8 mouse cellular contexts compared by ENCODE assay signal in genomic region chr2:152925189-152925872, GRCm38 (mm10). TPM values are rescaled to one million over a fixed set of nuclear protein-coding genes. Genes with fewer than 3 reads are reported as not detected.
DNase-seq lines count a peak whose midpoint lies in the region; ATAC-seq and TF ChIP-seq lines count a peak whose summit lies in the region.

No protein-coding gene starts in this region.

- peak; percentile 51 for ATAC-seq in common myeloid progenitor, adult 5-6 weeks (replicated peaks; ENCODE audit: low read depth, poor library complexity, severe bottlenecking)
- ATAC-seq in midbrain, embryonic 11.5 days (ENCODE audit: low FRiP score) = no peak
- ATAC-seq in midbrain, embryonic 14.5 days (ENCODE audit: low FRiP score, low TSS enrichment) = no peak

- H3K4me3 ChIP-seq in C2C12 (ENCODE audit: insufficient read depth, poor library complexity, severe bottlenecking) = peak overlapping the region; percentile 18
- no peak overlapping the region for H3K4me3 ChIP-seq in heart, embryonic 10.5 days
- H3K4me3 ChIP-seq in macrophage (ENCODE audit: inconsistent target) = no peak overlapping the region
- no peak overlapping the region for H3K4me3 ChIP-seq in midbrain, embryonic 11.5 days (ENCODE audit: low read depth, low read length)
- H3K4me3 ChIP-seq in midbrain, embryonic 14.5 days (replicated peaks; ENCODE audit: low read depth, low read length) = no peak overlapping the region

- 38% methylated on average over 11 of the region's 11 CpGs for WGBS in heart, embryonic 10.5 days
- 65% methylated on average over 9 of the region's 11 CpGs for WGBS in macrophage (ENCODE audit: missing documents)
- WGBS in midbrain, embryonic 11.5 days = 69% methylated on average over 11 of the region's 11 CpGs
- WGBS in midbrain, embryonic 14.5 days = 77% methylated on average over 11 of the region's 11 CpGs

- no peak for TF ChIP-seq CTCF in C2C12 (IDR thresholded peaks at IDR 0.05; ENCODE audit: control insufficient read depth, insufficient read depth, insufficient read length)

- H3K4me2 ChIP-seq in midbrain, embryonic 11.5 days = no peak overlapping the region
- H3K4me2 ChIP-seq in midbrain, embryonic 14.5 days (ENCODE audit: low read length) = no peak overlapping the region

- H3K36me3 ChIP-seq in C2C12 (ENCODE audit: control insufficient read depth, insufficient read depth) (no peaks in the 10 kb centered on the region), macrophage (ENCODE audit: inconsistent target) (no peaks in the 10 kb centered on the region)
- no peaks in the 10 kb centered on the region for H3K36me3 ChIP-seq in heart, embryonic 10.5 days
- no peaks in the 10 kb centered on the region for H3K36me3 ChIP-seq in midbrain, embryonic 11.5 days (ENCODE audit: control insufficient read depth, insufficient read depth, low read length)
- H3K36me3 ChIP-seq in midbrain, embryonic 14.5 days (ENCODE audit: control insufficient read depth, insufficient read depth, low read length) = no peaks in the 10 kb centered on the region

- H3K27ac ChIP-seq in heart, embryonic 10.5 days = peak overlapping the region; percentile 75
- peak overlapping the region; percentile 93 for H3K27ac ChIP-seq in macrophage
- H3K27ac ChIP-seq in midbrain, embryonic 11.5 days (ENCODE audit: low read depth, low read length) = no peak overlapping the region
- H3K27ac ChIP-seq in midbrain, embryonic 14.5 days (replicated peaks; ENCODE audit: low read depth, low read length) = no peak overlapping the region

- H3K79me2 ChIP-seq in C2C12 (ENCODE audit: control insufficient read depth, insufficient read depth) (peaks cover 41% of the 10 kb centered on the region), macrophage (ENCODE audit: inconsistent target) (no peaks in the 10 kb centered on the region)

- H3K4me1 ChIP-seq in heart, embryonic 10.5 days = peaks cover 62% of the 10 kb centered on the region
- H3K4me1 ChIP-seq in midbrain, embryonic 11.5 days (ENCODE audit: control insufficient read depth, insufficient read depth, low read length) = peaks cover 4% of the 10 kb centered on the region; the same call in 1 of the 2 replicates
- no peaks in the 10 kb centered on the region for H3K4me1 ChIP-seq in midbrain, embryonic 14.5 days (ENCODE audit: control insufficient read depth, insufficient read depth, low read length)

- no peak overlapping the region for H3K9ac ChIP-seq in midbrain, embryonic 11.5 days (ENCODE audit: low read length)
- H3K9ac ChIP-seq in midbrain, embryonic 14.5 days (replicated peaks; ENCODE audit: low read length) = no peak overlapping the region

- peaks cover 10% of the 10 kb centered on the region for H3K79me3 ChIP-seq in C2C12 (ENCODE audit: low read depth)

- H3K27me3 ChIP-seq in C2C12 (ENCODE audit: control insufficient read depth, insufficient read depth, insufficient read length) = no peaks in the 10 kb centered on the region
- H3K27me3 ChIP-seq in heart, embryonic 10.5 days (ENCODE audit: insufficient read depth, poor library complexity, severe bottlenecking) = peaks cover 36% of the 10 kb centered on the region; the same call in 1 of the 2 replicates
- H3K27me3 ChIP-seq in midbrain, embryonic 11.5 days (ENCODE audit: control insufficient read depth, insufficient read depth, low read length) = no peaks in the 10 kb centered on the region; the same call in 1 of the 2 replicates
- no peaks in the 10 kb centered on the region for H3K27me3 ChIP-seq in midbrain, embryonic 14.5 days (ENCODE audit: control insufficient read depth, insufficient read depth, low read length)

- H3K9me3 ChIP-seq in heart, embryonic 10.5 days = no peaks in the 10 kb centered on the region
- H3K9me3 ChIP-seq in midbrain, embryonic 11.5 days (ENCODE audit: control insufficient read depth, low read length) = no peaks in the 10 kb centered on the region
- no peaks in the 10 kb centered on the region for H3K9me3 ChIP-seq in midbrain, embryonic 14.5 days (ENCODE audit: control insufficient read depth, low read length)

- DNase-seq in heart, embryonic 10.5 days (ENCODE audit: low spot score) = no peak
- DNase-seq in kidney, postnatal 10 days = peak; percentile 90
- no peak for DNase-seq in midbrain, embryonic 11.5 days (ENCODE audit: low spot score, missing footprints)
- no peak for DNase-seq in midbrain, embryonic 14.5 days
- DNase-seq in right cerebral cortex, postnatal 4 days = no peak

- H3ac ChIP-seq in C2C12 (ENCODE audit: control insufficient read depth, insufficient read length, low read depth) = peak overlapping the region; percentile 75

TF ChIP-seq in C2C12, 6 proteins besides CTCF, POLR2A, EP300 and RAD21:
- TF ChIP-seq MAX (IDR thresholded peaks at IDR 0.05) = peak; percentile 68
- TF ChIP-seq MYOD1 (IDR thresholded peaks at IDR 0.05; ENCODE audit: control insufficient read depth, insufficient read length, low read depth) = no peak

RNA-seq across cellular contexts. Expression of gene Foxs1, which starts 7.7 kb away (rescaled TPM):
- polyA plus RNA-seq in C2C12 (2012; fragmentation: generic; extraction: Trizol) = 55.0 TPM
- not detected in 2 replicates for total RNA-seq in common myeloid progenitor, adult 5-6 weeks (2017)
- polyA plus RNA-seq in heart, embryonic 10.5 days (2016; fragmentation: Nextera tagmentation; extraction: Ambion mirVana) = 0.21 and 0.36 TPM in 2 replicates
- not detected for total RNA-seq in macrophage (2018; cell fraction: chromatin; rRNA removed)
- total RNA-seq in macrophage (2018; cell fraction: cytosol; rRNA removed) = under 1 TPM in 1 of 26 experiments, not detected in 25; 0.09 TPM
- total RNA-seq in macrophage (2018; cell fraction: nucleus; rRNA removed) = under 1 TPM in 1 of 26 experiments, not detected in 25; 0.46 TPM
- not detected in 3 replicates for polyA plus RNA-seq in macrophage (2018)
- 2.1 and 2.6 TPM in 2 replicates for polyA plus RNA-seq in midbrain, embryonic 11.5 days (2014; fragmentation: Nextera tagmentation; extraction: Ambion mirVana)
- 2.8 and 4.7 TPM in 2 replicates for polyA plus RNA-seq in midbrain, embryonic 14.5 days (2014; fragmentation: Nextera tagmentation; extraction: Ambion mirVana)

RNA-seq across cellular contexts. Expression of gene Mylk2, which starts 14.2 kb away (rescaled TPM):
- polyA plus RNA-seq in C2C12 (2012; fragmentation: generic; extraction: Trizol) (3.9 TPM), macrophage (2018) (not detected in 3 replicates)
- not detected in 2 replicates for total RNA-seq in common myeloid progenitor, adult 5-6 weeks (2017)
- polyA plus RNA-seq in heart, embryonic 10.5 days (2016; fragmentation: Nextera tagmentation; extraction: Ambion mirVana) = 0.05 and 0.07 TPM in 2 replicates
- total RNA-seq in macrophage (2018; cell fraction: chromatin; rRNA removed) = under 1 TPM in 3 of 26 experiments, not detected in 23; 0.16 to 0.94 (median 0.80) TPM
- under 1 TPM in 5 of 26 experiments, not detected in 21; 0.03 to 0.14 (median 0.04) TPM for total RNA-seq in macrophage (2018; cell fraction: cytosol; rRNA removed)
- total RNA-seq in macrophage (2018; cell fraction: nucleus; rRNA removed) = 1 to 10 TPM in 1 of 26 experiments, under 1 TPM in 5, not detected in 20; 0.29 to 1.1 (median 0.36) TPM
- not detected in 2 replicates for polyA plus RNA-seq in midbrain, embryonic 11.5 days (2014; fragmentation: Nextera tagmentation; extraction: Ambion mirVana)
- not detected in 2 replicates for polyA plus RNA-seq in midbrain, embryonic 14.5 days (2014; fragmentation: Nextera tagmentation; extraction: Ambion mirVana)

RNA-seq across cellular contexts. Expression of gene Dusp15, which starts 26.2 kb away (rescaled TPM):
- polyA plus RNA-seq in C2C12 (2012; fragmentation: generic; extraction: Trizol) (0.06 TPM), macrophage (2018) (not detected in 3 replicates)
- not detected in 2 replicates for total RNA-seq in common myeloid progenitor, adult 5-6 weeks (2017)
- polyA plus RNA-seq in heart, embryonic 10.5 days (2016; fragmentation: Nextera tagmentation; extraction: Ambion mirVana) = 0.04 TPM in 2 replicates
- not detected for total RNA-seq in macrophage (2018; cell fraction: chromatin; rRNA removed)
- total RNA-seq in macrophage (2018; cell fraction: cytosol; rRNA removed) = not detected
- total RNA-seq in macrophage (2018; cell fraction: nucleus; rRNA removed) = under 1 TPM in 1 of 26 experiments, not detected in 25; 0.12 TPM
- 0.46 and 0.89 TPM in 2 replicates for polyA plus RNA-seq in midbrain, embryonic 11.5 days (2014; fragmentation: Nextera tagmentation; extraction: Ambion mirVana)
- 7.3 and 16.7 TPM in 2 replicates for polyA plus RNA-seq in midbrain, embryonic 14.5 days (2014; fragmentation: Nextera tagmentation; extraction: Ambion mirVana)

RNA-seq across cellular contexts. Expression of gene Ttll9, which starts 37.0 kb away (rescaled TPM):
- 0.16 TPM for polyA plus RNA-seq in C2C12 (2012; fragmentation: generic; extraction: Trizol)
- total RNA-seq in common myeloid progenitor, adult 5-6 weeks (2017) = 0.50 and 1.6 TPM in 2 replicates
- polyA plus RNA-seq in heart, embryonic 10.5 days (2016; fragmentation: Nextera tagmentation; extraction: Ambion mirVana) = 0.47 and 0.85 TPM in 2 replicates
- total RNA-seq in macrophage (2018; cell fraction: chromatin; rRNA removed) = not detected
- under 1 TPM in 1 of 26 experiments, not detected in 25; 0.09 TPM for total RNA-seq in macrophage (2018; cell fraction: cytosol; rRNA removed)
- under 1 TPM in 1 of 26 experiments, not detected in 25; 0.50 TPM for total RNA-seq in macrophage (2018; cell fraction: nucleus; rRNA removed)
- polyA plus RNA-seq in macrophage (2018) = not detected in 3 replicates
- 1.1 and 2.0 TPM in 2 replicates for polyA plus RNA-seq in midbrain, embryonic 11.5 days (2014; fragmentation: Nextera tagmentation; extraction: Ambion mirVana)
- polyA plus RNA-seq in midbrain, embryonic 14.5 days (2014; fragmentation: Nextera tagmentation; extraction: Ambion mirVana) = 5.3 and 7.1 TPM in 2 replicates

Comparison
In these comparisons a context has a peak if more than half of its experiments do, and no peak if none do; other contexts are left out.
1. H3K27ac ChIP-seq: peak in heart, embryonic 10.5 days (single experiment) and macrophage (single experiment); none in midbrain, embryonic 11.5 days (single experiment) and midbrain, embryonic 14.5 days (single experiment).